Mouse (Mus musculus): Measurements from ENCODE around the gene N4bp1.
A peak's percentile ranks its signal among the peaks of the same experiment; 100 is the strongest.

The N4bp1 gene

DNA sequence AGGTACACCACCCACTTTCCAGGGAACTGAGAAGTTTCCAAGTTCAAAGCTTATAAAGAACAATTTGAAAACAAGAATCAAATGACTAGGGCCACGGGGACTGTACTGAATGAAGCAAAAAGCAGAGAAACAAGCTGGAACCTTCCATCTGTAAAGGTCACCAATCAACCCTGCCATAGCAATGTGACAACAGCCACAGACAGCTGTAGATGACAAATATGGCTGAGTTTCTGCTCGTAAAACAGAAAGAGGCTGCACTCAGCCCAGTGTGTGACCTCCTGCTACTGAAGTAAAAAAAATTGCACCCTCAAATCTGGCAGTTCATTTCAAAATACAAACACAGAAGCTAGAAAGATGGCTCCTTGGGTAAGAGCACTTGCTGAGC, 31.1 kb downstream of the N4bp1 start:
- DNase-seq, result no peak

DNA sequence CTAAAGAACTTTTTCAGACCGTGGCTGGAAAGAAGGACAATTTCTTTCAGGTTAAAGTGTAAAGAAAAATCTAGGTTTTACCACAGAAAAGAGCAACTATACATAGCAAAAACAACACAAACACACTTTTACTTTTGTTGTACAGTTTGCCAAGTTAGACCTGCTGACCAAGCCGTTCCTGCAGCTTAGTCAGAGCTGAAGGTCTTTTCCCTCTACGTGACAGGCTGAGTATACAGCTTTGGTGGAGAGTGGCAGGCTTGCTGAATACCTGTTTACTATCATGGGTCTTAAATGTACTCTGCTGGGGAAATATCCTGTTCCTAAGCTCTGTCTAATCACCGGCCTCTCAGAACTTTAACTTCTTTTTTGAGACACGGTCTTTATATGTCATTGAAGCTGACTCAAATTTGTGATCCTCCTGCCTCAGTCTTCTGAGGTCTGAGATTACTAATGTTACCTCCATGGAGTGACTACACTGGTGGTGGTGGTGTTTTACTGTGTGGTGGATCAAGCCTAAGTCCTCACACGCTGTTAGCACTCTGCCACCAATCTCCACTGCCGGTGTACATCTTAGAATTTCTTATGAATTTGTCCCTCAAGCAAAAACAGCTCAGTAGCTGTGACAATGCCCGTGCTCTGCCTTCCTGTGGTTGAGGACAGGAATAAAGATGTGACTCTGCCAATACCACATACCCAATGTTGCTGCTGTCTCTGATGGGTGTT, 31.6 kb downstream of the N4bp1 start:
- no peak for DNase-seq

DNA sequence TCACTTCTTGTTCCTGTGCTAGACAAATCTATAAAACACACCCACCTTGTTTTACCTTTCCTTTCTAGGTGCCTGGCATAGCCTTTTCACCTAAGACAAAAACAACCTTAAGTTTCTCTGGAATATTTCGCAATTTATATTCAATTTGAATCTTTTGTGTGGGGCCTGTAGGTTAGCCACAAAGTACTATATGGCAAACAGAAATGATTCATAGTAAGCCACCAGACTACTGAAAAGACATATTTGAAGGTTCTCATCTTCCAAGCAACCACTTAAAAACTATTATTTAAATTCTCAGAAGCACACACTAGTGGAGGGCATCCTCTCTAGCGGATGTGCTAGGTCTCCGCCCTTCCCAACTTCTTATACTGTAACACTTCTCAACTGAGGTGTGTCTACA, 32.6 kb downstream of the N4bp1 start:
- DNase-seq, result no peak

DNA sequence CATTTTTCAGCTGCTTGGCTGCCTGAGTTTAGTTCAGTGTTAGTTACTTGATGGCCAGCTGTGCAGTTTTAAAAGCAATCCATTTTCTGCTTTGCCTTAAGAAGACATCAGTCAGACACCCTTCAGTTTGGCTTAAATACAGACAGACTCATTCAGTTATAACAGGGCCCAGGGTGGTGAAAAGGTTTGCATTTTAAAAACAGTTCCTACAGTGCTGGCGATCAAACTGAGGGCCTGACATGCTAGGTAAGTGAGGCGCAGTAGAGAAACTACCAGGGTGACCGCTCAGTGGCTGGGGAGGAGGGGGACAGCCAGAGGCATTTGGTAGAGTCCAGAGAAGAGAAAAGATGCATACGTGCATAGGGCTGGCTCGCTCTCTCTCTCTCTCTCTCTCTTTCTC, 36.2 kb downstream of the N4bp1 start:
- no peak for DNase-seq

DNA sequence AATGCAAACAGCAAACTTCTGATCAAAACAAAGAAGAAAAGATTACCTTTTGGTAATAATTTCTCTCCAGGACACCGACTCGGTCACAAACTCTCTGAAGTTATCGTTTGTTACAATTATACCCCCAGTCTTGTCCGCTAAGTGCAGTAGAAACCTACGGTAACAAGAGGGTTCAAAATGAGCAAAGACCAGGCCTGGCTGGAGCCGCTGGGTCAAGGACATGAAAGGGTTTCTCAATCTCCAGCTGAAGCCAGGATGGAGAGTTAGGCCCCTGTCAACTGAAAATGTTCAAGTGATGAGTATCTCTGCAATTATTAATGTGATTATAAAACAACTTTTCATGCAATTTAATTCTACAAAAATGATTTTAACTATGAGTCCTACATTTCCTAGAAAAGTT, 36.7 kb downstream of the N4bp1 start:
- DNase-seq, result no peak

DNA sequence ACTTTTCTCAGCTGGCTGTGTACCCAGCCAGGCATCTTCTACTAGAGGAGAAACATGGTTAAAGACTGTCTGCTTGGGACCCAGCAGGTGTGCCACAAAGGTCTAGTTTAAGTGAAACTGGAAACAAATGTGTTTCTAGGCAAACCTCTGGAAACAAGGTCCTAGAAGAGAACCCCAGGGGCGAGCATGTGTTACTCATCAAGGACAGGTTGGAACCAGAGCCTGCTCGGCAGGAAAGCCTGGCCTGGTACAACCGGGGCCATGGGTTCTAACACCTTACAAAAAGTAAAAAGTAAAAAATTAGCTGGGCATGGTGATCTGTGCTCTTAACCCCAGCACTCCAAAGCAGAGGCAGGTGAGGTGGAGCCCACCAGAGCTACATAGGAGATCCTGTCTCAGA, 38.0 kb downstream of the N4bp1 start:
- no peak for DNase-seq

DNA sequence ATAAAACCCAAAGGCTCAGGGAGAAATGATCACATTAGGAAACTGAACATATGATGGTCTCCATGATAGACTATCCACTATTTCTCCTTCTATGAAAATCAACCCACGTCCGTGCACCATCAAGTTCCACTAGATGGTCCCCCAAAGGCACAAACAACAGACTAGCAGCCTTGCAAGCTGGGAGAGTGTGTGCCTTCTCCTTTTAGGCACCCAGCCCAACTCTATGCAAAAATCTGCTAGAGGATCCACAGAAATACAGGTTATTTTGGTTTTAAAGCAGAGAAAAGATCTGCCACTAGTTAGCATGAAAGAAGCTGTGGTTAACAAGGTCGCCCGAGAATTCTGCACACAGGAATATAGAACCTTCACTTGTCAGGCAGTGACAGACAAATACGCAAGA, 39.2 kb downstream of the N4bp1 start:
- no peak for DNase-seq

DNA sequence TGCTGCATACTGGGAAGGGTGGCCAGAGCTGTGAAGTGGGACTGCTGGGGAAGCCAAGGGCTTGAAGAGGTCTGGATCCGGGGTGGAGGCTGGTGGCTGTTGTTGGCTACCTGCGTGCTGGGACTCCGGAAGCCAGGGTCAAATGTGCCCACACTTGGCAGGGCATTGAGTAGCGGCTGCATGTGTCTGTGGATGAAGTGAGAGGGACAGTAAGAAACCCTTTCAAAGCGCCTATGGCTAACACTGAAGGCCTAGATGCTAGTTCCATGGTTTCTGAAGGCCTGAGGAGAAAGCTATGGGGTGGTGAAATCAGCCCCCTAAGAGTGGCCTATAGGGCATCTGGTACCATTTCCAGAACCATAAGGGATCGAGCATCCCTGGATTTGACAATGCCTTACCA, 40.2 kb downstream of the N4bp1 start:
- no peak for DNase-seq

DNA sequence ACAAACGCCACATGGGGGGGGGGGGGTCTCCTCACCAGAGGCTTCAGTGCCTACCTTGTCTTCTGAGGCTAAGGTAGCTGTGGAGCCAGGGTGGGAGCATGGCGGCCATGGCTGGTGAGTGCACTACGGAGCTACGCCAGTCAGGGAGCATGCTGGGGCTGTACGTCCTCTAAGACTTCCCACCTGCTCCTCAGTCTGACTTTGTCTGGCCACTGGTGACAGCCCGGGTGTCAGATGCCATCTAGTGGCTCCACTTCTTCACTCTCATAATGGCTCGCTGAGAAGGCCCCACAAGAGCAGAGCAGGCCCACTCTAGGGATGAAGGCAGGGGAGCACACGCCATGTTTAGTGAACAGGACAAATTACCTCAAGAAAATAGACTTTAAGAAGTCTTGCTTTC, 41.2 kb downstream of the N4bp1 start:
- peak; percentile 54 for DNase-seq

DNA sequence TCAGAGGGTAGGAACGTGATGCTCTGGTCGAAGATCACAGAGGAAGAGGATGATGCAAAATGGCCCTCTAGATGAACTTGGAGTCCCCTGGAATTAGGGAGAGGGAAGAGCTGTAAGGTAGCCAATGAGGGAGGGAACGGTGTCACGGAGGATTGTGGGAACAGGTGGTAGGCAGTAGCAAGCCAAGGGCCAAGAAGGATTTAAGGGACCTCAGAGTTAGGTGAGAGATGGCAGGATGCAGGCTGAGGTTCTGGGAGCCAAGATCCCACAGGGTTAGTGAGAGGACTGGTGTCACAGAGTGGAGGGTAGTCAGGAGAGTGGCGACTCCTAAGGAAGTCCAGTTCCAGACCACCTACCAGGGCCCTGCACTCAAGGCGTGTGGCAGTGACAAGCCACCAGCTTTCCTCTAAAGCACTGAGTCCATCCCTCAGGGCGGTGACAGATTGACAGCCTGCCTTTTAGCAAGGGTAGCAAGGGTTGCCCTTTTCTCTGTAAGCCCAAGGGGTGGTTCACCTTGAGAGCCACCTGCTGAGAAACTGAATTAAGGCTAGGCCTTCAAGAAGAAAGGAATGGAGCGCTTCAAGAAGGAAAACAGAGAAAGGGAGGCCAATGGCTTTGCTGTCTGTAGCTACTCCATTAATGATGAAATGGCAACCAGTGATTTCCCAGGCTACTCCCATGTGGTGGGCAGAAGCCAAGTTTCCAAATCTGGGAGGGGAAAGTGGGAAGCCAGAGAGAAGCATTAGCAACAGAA, 43.3 kb downstream of the N4bp1 start:
- no peak for DNase-seq

DNA sequence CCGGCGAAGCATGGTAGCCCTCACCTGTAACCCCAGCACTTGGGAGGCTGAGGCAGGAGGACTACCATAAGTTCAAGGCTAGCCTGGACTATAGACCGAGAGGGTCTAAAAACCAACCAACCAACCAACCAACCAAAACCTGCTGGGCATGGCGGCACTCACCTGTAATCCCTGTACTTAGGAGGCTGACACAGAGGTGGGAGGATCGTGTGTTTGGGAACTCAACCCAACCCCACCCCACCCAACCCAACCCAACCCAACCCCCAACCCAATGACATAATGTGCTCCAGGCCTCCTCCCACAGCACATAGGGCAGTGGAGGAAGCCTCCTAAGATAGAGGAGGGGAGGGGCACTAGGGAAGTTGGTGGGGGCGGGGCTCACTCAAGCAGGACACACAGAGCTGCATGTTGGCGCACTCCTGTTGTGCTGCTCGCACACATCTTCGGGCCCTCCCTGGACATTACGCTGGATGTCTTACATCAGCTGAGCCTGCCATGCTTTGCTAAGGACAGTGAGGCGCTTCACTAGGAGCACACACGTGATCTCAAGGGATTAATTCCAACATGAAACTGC, 44.9 kb downstream of the N4bp1 start:
- DNase-seq, result no peak

DNA sequence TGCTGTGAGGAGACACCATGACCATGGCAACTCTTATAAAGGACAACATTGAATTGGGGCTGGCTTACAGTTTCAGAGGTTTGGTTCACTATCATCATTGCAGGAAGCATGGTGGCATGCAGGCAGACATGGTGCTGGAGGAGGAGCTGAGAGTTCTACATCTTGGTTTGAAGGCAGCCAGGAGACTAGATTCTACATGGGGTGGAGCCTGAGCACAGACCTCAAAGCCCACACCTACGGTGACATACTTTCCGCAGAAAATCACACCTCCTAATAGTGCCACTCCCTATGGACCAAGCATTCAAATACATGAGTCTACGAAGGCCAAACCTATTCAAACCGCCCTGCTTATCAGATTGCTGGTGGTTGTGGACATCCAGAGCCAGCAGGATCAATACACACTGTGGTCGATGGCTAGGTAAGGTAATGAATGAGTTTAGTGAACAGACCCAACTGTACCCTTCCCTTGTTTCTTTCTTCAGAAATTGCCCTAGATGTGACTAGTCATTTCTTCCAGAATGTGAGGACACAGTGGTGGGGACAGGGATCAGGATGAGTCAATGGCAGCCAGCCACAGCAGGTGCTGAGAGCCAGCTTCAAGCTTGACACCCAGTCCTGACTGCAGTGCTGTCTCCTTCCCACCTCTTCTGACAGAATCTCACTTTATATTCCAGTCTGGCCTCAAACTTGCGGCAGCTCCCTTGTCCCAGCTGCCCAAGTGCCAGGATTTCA, 46.2 kb downstream of the N4bp1 start:
- DNase-seq, result no peak

DNA sequence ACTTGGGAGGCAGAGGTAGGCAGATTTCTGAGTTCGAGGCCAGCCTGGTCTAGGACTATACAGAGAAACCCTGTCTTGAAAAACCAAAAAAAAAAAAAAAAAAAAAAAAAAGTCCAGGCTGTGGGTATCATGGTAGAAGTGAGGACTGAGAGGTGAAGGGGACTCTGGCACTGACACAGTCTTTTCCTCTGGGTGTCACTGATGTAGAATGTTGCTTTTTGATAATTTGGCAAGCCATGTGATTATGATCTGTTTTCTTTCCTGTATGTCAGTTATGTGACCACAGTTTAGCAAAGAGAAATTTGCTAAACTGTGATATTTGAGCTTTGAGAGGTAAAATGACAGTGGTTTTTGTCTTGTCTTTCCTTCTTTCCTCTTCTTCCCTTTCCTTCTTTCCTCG, 47.8 kb downstream of the N4bp1 start:
- DNase-seq, result no peak

DNA sequence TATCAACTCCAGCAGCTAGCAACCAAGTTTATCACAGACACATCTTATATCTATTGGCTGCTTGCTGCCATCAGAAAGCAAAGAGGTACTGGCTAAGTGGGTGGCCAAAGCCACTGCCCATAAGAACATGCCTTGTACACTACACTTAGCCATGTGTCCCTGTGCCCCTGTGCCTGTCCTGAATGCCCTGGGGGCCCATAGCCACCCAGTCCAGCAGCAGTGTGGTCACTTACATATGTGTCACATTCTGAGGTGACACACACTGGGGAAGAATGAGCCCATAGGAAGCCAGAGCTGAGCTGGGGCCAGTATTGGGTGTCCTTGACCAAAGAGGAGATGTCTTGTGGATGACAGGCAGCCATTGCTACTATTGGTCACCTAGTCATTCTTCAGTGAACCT, 49.2 kb downstream of the N4bp1 start:
- no peak for DNase-seq

DNA sequence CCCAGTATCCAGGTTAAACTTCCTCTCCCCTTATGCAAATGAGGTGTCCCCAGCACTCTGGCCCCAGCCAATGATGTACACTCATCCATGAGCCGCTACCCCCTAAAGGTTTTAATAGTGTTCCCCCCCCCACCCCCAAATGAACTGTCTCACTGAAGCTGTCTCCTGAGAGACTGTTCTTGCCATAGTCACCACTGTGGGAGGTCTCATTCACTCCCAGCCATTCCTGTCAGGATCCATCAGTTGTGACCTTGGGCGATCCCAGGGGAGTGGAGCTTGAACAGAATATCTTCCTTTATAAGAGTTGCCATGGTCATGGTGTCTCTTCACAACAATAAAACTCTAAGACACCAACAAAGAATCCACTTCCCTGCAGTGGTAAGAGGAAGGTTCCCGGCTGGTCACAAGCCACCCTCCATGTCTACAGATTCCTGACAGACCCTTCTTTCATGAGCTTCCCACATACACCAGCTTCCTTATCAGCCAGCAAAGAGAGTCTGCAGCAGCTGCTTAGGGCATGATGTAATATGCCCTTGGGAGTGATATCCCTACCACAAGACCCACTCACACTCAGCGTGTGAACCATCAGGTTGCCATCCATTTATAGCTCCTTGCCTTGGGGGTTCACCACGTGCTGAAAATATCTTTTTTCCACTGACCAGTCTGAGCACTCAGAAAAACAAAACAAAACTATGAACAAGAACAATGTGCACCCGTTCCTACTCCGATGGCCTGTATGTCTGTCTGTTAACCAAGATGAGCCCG, 50.4 kb downstream of the N4bp1 start:
- no peak for DNase-seq

DNA sequence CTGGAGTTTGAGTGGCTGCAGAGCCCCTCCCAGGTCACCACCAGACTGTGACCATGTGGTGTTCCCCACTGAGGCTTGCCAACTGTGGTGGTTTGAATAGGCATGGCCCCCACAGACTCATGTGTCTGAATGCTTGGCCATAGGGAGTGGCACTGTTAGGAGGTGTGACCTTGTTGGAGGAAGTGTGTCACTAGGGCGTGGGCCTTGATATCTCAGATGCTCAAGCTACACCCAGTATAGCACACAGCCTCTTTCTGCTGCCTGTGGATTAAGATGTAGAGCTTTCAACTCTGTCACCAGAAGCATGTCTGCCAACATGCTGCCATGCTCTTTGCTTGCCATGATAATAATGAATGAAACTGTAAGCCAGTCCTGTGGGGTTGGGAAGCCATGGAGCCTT, 51.1 kb downstream of the N4bp1 start:
- DNase-seq, result no peak

DNA sequence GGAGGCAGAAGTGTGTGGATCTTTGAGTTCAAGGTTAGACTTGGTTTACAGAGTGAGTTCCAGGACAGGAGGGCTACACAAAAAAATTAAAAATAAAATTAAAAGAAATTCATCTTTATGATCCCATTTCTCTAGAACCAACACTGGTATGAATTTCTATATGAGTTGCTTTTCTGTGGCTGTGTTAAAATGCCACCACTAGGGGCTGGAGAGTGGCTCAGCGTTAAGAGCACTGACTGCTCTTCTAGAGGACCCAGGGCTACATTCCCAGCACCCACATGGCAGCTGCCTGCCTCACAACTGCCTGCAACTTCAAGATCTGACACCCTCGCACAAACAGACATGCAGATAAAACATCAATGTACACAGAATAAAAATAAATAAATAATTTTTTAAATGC, 56.1 kb downstream of the N4bp1 start:
- no peak for DNase-seq

DNA sequence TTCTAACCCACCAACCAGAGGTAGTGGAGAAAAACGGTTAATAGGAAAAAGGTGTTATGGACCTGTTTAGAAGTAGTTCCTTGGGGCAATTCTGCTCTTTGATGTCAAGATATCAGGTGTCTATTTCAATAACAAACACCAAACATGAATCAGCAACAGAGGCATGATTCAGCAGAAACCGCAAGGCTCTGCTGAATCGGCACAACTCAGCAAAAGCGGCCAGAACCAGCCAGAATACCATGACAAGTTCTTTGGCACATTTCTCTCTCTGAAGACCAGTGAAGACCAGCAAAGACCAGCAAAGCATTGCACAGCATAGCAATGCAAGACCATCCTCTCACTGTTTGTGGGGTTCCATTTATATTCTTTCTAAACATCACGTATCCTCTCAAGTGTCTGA, 57.9 kb downstream of the N4bp1 start:
- no peak for DNase-seq

DNA sequence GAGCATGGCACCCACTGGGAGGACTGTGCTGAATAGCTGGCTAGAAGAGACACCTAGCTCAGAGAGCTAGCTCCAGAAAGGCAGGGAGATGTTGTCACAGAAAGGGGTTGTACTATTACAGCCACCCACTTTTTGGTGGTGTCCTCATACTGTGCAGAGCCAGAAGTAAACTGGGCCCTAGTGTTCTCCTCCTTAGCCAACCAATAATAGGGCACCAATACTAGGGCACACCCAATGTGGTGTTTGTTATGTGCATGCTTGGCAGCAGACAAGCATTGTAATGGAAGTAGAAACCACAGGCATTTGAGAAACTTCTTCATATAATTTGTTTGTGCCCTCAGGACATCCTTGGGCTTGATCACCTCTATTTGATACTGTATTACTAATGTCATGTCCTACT, 58.5 kb downstream of the N4bp1 start:
- no peak for DNase-seq

DNA sequence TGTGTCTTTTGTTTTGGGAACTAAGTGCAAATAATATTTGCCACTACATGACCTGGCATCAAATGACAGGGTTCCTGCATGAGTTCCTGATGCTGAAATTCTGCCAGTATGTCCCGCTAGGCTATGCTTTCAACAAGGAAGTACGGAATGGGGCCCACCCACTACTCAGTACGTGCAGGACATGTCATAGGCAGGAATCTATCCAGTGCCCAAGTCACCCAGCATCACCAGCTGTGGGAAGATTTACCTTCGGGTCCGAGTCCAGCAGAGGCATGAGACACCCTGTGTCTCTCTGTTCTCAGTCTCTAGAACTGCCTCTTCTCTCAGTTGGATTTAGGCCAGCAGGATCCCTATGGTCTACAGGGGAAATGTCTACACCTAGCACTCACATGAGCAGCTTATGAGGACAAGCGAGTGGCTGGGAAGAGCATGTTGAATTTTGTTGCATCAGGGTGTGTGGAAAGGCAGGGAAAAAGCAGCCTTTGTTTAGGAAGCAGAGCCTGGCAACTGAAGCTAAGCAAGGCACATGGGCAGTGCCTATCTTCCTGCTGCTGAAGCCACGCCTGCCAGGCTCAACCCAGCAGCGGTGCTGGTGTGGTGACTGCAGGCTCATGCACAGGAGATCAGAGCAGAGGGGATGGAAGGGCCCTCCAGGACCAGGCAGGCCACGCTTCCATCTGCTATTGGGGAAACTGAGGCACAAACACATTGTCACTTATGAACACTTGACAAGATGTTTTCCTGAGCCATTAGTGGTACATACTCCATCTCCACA, 59.2 kb downstream of the N4bp1 start:
- DNase-seq, result no peak

DNA sequence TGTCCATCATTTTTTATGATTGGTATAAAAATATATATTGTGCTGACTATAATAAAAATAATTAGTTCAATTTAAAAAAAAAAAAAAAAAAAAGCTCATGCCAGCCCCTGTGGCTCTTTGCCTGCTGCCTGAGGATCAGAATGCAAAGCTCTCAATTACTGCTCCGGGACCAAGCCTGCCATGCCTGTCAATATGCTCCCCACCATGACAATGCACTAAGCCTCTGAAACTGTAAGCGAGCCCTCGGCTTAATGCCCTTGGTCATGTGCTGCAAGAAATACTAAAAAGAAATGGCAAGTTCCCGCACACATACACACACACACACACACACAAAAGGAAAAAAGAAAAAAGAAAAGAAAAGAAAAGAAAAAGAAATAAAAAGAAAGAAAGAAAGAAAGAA, 60.3 kb downstream of the N4bp1 start:
- DNase-seq, result no peak

DNA sequence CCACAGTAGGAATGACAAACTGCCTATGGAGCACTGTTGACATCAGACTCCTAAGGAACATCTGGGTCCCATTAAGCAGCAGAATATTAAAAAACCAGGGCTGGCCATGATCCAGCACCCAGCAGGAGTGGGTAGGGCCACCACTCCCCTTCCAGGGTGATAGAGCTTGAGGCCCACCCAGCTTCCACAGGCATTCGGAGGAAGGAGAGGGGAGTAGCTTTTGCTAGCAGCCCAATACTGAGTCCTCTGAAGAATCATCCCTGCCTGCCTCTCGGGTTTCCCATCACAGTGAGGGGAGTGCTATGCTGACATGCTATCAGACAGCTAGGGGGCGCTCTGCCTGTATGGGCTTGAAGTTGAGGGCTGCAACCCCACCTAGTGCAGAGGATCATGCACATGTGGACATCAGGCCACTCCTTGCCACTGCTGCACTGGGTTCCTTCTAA, 64.3 kb downstream of the N4bp1 start:
- DNase-seq, result peak; percentile 75
